Mouse (Mus musculus): ENCODE results near the gene Ctnnd1.

The Ctnnd1 gene

DNA sequence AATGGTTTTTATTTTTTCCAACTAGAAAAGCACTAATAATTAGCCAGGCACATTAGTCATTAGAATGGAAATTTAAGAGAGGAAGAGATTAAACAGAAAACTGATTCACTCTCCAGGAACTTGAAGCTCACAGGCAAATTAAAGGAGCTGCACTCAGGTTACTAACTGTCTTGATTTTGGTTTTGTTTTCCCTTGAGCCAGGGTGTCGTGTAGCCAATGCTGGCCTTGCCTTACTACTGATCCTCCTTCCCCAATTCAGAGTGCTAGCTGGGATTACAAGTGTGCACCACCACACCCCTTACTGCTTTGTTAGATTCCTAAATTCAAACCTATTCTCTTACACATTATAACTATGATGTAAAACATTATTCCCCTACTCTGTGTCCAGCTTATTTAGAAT, 42.7 kb downstream of the Ctnnd1 start:
- DNase-seq (ENCODE audit: low read depth in 1 of 2, low spot score in 2 of 2): no peak

DNA sequence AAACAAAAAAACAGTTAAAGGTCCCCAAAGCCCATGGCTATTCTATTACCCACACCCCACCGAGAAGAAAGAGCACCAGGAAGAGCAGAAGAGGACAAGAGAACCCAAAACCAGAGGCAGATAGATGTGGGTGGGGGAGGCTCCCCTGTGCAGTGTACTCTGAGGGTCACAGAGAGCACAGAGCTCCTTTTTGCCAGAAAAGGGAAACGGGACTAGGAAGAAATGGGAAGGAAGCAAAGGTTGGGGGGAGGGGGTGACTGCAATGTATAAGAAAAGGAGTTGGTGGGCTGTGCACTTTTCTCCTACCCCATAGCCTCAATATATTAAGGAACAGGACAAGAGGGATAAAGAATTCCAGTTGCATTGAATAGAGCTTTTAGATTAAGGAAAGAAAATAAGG, 49.6 kb downstream of the Ctnnd1 start:
- DNase-seq (ENCODE audit: low read depth in 1 of 2, low spot score in 2 of 2): no peak

DNA sequence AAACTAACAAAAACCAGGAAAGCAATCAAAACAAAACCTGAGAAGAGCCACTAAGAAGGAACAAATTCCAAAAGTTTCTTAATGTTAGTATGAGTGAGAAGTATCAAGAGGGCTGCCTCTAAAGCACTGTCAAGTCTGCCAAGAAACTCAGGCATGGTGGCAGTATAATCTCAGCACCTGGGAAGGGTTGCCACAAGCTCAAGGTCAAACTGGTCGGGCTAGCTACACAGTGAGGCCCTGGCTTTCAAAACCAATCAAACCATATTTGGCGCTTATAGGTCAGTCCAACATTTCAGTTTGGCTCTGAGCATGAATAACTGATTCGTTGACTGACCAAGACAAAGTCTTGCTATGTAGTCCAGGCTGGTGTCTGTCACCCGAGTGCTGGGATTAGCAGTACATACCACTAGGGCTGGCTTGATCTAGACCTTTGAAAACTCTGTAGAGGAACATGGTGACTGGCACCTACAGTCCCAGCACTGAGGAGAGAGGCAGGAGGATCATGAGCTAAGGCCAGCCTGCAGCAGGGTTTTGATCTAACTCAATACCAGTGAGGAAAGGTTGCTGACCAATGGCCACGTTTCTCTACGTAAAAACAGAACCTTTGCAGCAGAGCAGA, 51.2 kb downstream of the Ctnnd1 start:
- DNase-seq (ENCODE audit: low read depth in 1 of 2, low spot score in 2 of 2): no peak

DNA sequence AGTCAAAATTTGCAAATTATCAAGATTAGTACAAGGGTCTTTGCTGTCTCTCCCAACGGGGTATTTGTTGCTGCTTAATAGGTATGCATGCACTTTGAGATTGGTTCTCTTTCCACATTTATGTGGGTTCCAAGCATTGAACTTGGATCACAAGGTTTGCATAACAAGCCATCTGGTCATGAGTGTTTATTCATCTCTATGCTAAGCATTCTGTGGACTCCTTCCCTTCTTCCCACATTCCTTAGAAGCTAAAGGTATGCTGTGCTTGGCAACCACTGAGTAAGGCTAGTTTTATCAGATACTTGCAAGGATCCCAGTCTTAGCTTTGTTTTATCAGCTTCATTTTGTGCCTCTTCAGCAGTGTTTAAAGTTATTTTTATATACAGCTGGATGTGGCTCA, 53.4 kb downstream of the Ctnnd1 start:
- no peak for DNase-seq (ENCODE audit: low read depth in 1 of 2, low spot score in 2 of 2)

DNA sequence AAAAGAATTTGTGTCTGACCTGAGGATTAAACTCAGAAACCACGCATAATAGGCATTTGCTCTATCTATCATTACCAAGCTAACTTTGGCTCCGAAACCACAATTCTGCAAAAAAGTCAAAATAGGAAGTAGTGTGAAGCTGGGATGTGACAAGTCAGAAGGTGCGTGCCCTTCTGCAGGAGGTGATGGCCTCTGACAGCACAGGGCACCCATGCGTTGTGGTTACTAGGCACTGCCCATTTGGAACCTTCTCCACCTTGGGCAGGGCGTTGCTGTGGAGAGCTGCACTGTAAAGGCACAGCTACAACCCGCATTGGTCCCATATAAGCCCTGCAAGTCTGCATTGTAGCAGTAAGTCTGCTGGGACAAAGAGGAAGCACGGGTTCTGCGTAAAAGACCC, 57.8 kb downstream of the Ctnnd1 start:
- DNase-seq (ENCODE audit: low read depth in 1 of 2, low spot score in 2 of 2): no peak

DNA sequence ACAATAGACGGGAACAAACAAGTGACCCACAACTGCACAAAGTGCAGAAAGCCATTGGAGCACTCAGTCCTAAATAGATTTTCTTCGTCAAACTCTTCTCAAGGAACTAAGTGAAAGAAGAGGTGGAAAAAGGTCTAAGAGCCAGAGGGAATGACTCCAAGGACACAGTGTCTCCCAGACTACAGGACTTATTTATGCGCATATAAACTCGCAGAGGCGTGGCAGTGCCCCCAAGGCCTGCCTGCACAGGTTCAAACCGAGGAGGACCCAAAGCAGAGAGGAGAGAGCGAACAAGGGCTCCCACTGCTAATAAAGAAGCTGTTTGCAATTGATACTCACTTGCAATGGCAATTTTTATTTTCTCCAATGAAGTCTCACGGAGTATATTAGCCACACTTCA, 64.9 kb downstream of the Ctnnd1 start:
- no peak for DNase-seq (ENCODE audit: low read depth in 1 of 2, low spot score in 2 of 2)

DNA sequence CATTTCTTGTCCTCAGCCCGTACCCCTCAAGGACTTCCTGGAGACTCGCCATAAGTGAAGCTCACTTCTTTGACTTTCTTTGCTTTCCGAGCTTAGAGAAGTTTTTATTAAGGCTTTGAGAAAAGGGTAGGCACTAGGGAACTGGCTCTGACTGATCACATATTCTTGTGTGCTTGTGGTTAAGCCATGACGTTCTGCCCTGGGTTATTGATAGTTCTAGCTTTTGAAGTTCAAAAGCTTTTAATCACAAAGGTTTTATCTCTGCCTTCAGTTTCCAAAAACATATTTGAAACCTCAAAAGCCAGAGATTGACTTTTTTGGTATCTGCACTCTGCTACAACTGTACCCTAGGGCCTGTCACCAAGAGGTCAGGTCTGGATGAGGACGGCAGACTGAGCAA, 68.3 kb downstream of the Ctnnd1 start:
- no peak for DNase-seq (ENCODE audit: low read depth in 1 of 2, low spot score in 2 of 2)

DNA sequence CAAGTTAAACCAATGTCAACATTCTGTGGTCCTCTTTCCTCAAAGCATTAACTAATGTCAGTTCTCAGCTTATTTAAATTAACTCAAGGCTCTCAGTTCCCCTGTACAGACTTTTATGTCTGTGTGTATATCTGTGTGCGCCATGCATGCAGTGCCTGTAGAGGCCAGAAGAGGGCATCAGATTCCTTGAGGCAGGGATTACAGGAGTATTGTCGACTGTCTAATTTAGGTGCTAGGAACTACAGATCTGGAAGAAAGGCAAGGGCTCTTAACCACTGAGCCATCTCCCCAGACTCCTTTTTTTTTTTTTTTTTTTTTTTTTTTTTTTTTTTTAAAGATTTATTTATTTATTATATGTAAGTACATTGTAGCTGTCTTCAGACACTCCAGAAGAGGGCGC, 69.4 kb downstream of the Ctnnd1 start:
- DNase-seq (ENCODE audit: low read depth in 1 of 2, low spot score in 2 of 2): no peak

DNA sequence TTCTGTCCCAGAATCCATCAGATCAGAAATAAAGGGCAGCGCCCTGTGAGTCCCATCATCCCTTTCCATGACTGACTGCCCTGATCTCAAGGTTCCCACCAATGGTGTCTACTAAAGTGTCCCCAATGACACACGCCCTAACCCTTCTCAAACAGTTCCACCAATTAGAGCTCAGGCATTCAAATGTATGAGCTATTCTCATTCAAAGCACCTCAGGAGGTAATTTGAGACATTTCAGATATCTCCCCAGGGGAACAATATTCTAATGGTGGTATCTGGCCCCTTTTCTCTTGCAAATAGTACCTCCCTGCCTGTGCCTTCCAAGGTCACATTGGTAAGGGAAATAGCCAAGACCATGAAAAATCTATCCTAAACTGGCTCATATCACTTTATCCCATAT, 71.3 kb downstream of the Ctnnd1 start:
- no peak for DNase-seq (ENCODE audit: low read depth in 1 of 2, low spot score in 2 of 2)

DNA sequence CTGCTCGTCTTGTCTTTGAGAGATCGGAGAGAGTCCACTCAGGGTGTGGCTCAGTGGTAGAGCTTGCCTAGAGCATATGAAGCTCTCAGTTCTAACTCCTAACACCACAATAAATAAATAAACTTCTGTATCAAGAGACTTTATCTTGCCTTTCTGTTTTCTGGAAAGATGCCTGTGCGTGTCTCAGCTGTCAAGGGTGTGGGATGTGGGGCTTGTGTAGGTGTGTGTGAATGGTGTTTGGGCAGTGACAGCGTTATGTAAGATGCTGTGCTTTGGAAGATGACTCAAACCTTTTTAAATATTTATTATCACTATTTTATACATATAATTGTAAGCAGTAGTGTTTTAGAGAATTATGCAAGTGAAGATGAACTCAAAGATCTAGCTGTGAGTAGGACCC, 76.4 kb downstream of the Ctnnd1 start:
- DNase-seq (ENCODE audit: low read depth in 1 of 2, low spot score in 2 of 2): no peak

DNA sequence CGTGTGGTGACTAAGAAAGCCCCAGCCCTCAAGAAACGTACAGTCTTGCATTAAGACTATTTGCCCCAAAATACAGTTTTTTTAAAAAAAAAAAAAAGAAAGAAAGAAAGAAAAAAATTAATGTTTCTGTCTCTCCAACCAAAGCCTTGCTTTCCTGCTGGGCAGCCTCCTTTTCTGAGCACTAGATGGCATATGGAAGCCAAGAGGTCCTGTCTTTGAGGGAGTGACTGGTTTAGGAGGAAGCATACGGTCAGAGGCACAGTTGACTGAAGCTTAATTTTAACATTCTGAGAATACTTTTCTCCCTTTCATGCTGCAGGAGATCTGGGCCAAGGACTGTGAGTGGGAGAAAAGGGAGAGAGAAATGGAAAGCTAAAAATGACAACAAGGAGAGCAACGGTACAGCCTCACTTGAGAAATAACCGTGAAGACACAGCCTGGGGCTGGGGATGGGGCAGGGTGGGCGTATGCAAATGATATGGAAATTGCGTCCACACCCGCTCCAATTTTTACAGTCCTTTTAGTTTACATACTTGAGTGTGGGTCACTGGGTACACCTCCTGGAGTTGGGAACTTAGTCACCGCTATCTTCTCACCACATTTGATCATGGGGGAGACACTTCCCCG, 93.6 kb downstream of the Ctnnd1 start:
- no peak for DNase-seq (ENCODE audit: low read depth in 1 of 2, low spot score in 2 of 2)

DNA sequence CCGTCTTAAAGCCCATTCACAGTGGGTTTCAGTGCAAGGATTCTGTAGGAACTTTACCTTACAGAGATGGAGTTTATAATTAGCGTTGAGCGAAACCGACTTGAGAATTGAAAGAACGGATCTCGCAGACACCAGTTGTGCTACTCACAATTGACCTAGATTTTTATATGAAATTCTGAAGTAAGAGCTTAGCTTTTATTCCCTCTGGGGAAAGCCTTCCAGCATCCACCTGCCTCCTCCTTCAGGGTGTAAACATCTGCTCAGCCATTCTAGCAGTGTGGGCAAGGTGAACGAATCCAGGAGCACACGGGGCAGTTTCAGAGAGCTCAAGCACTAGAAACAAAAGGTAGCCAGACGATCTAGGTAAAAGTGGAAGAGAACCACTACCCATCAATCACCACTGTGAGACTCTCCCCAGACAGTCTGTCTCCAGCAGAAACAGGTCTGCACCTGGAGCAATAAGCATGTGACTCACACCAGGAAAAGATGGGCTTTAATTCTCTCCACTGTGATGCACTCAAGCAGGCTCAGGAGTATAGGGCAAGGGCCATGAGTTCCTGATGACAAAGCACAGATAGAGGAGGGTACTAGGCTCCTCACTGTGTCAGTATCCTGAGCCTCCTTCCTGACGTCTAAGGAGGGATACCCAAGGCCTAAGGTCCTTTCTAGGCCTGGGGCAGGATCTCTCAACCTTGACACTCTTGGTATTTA, 99.0 kb downstream of the Ctnnd1 start:
- no peak for DNase-seq (ENCODE audit: low read depth in 1 of 2, low spot score in 2 of 2)

Data from monocyte, adult 2 months (primary cell).